Mouse (Mus musculus): ENCODE measurements at regions not wholly inside any gene's neighbourhood (a gene's known extent, or its start where the extent isn't known, plus 50 kb on each side); places are given as distances from the start of the nearest gene placed in this dataset.

DNA sequence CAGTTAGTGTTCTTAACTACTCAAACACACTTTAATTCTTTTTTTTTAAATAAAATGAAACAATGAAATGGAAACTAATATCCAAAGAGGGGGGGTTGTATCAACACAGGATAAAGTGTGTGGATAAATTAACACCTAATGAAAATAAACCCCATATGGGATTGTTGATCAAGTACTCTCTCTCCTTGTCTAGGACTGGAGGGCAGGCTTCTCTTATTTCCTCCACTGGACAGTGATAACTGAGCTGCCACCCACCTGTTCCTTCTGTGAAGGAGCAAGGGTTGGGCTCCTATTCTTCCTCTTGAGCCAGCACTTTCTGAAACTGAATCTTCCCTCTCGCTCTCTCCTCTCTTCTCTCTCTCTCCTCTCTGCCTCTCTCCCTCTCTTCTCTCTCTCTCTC, 716.5 kb downstream of the Epm2a start:
- no peak for DNase-seq (ENCODE audit: extremely low read depth)
- Histone ChIP-seq H3K4me1 (ENCODE audit: control insufficient read depth in 1 of 2, insufficient read depth in 2 of 2) (no peaks in the 10 kb centered on the region), H3K9me3 (replicated peaks; ENCODE audit: low read length) (no peaks in the 10 kb centered on the region), H3K27ac (ENCODE audit: insufficient read depth, low read depth) (no peak overlapping the region), H3K79me2 (replicated peaks; ENCODE audit: control insufficient read depth, extremely low read depth, insufficient read depth, poor library complexity, severe bottlenecking) (no peaks in the 10 kb centered on the region), H3K4me2 (ENCODE audit: insufficient read depth, low read depth, poor library complexity, severe bottlenecking) (no peak overlapping the region), H3K9ac (ENCODE audit: insufficient read depth, low read depth) (no peak overlapping the region), H3K36me3 (replicated peaks in 1 of 2; ENCODE audit: control insufficient read depth in 1 of 2, insufficient read depth in 1 of 2, low read length in 1 of 2) (no peaks in the 10 kb centered on the region), H3K27me3 (replicated peaks) (no peaks in the 10 kb centered on the region), H3K4me3 (replicated peaks in 1 of 3; ENCODE audit: low read depth in 2 of 3, low read length in 2 of 3, poor library complexity in 1 of 3) (no peak overlapping the region)
- in situ Hi-C loops (cut with MboI; ENCODE audit: low pct_ligation_motif_present, low pct_unique_long_range_greater_than_20kb, low sequenced_read_pairs) (no loop called here), dilution Hi-C loops (cut with MboI; ENCODE audit: extremely low pct_ligation_motif_present, extremely low pct_unique_long_range_greater_than_20kb, low sequenced_read_pairs) (no loop called here)
- no peak for TF ChIP-seq EP300 (IDR thresholded peaks at IDR 0.05; ENCODE audit: low read length)
- no peak for TF ChIP-seq ZMIZ1 (IDR thresholded peaks at IDR 0.05; ENCODE audit: low read depth, low read length)
- TF ChIP-seq CHD1 (IDR thresholded peaks at IDR 0.05; ENCODE audit: low read depth, low read length): no peak
- TF ChIP-seq ELF1 (IDR thresholded peaks at IDR 0.05; ENCODE audit: low read depth, low read length): no peak
- no peak for TF ChIP-seq RCOR1 (conservative IDR thresholded peaks at IDR 0.05; ENCODE audit: low read depth, low read length)
- no peak for TF ChIP-seq JUN (IDR thresholded peaks at IDR 0.05; ENCODE audit: insufficient read depth, low read depth, low read length)
- TF ChIP-seq POLR2A (IDR thresholded peaks at IDR 0.05; ENCODE audit: low read depth, low read length): no peak
- no peak for TF ChIP-seq ETS1 (conservative IDR thresholded peaks at IDR 0.05; ENCODE audit: low read depth, low read length)
- no peak for TF ChIP-seq PAX5 (IDR thresholded peaks at IDR 0.05; ENCODE audit: low read length)
- no peak for TF ChIP-seq CHD2 (IDR thresholded peaks at IDR 0.05; ENCODE audit: low read length)
- no peak for TF ChIP-seq TCF12 (IDR thresholded peaks at IDR 0.05; ENCODE audit: low read depth, low read length)
- TF ChIP-seq NELFE (IDR thresholded peaks at IDR 0.05; ENCODE audit: low read depth, low read length): no peak
- no peak for TF ChIP-seq RAD21 (IDR thresholded peaks at IDR 0.05; ENCODE audit: low read depth, low read length)
- no peak for TF ChIP-seq ZNF384 (IDR thresholded peaks at IDR 0.05; ENCODE audit: low read depth, low read length)
- TF ChIP-seq MAZ (IDR thresholded peaks at IDR 0.05; ENCODE audit: low read depth, low read length): no peak
- TF ChIP-seq UBTF (IDR thresholded peaks at IDR 0.05; ENCODE audit: low read depth, low read length): no peak

GRCm38 (mm10) chr10:12061069-12061861, 718.1 kb downstream of the Epm2a start:
- H3K9ac ChIP-seq (ENCODE audit: insufficient read depth, low read depth): no peak overlapping the region
- no peaks in the 10 kb centered on the region for H3K9me3 ChIP-seq (replicated peaks; ENCODE audit: low read length)
- H3K4me2 ChIP-seq (ENCODE audit: insufficient read depth, low read depth, poor library complexity, severe bottlenecking): no peak overlapping the region
- H3K27ac ChIP-seq (ENCODE audit: insufficient read depth, low read depth): no peak overlapping the region
- in situ Hi-C loops (cut with MboI; ENCODE audit: low pct_ligation_motif_present, low pct_unique_long_range_greater_than_20kb, low sequenced_read_pairs) (no loop called here), dilution Hi-C loops (cut with MboI; ENCODE audit: extremely low pct_ligation_motif_present, extremely low pct_unique_long_range_greater_than_20kb, low sequenced_read_pairs) (no loop called here)
- H3K36me3 ChIP-seq (replicated peaks in 1 of 2; ENCODE audit: control insufficient read depth in 1 of 2, insufficient read depth in 1 of 2, low read length in 1 of 2): no peaks in the 10 kb centered on the region
- DNase-seq (ENCODE audit: extremely low read depth): no peak
- no peaks in the 10 kb centered on the region for H3K4me1 ChIP-seq (ENCODE audit: control insufficient read depth in 1 of 2, insufficient read depth in 2 of 2)
- H3K79me2 ChIP-seq (replicated peaks; ENCODE audit: control insufficient read depth, extremely low read depth, insufficient read depth, poor library complexity, severe bottlenecking): no peaks in the 10 kb centered on the region
- no peaks in the 10 kb centered on the region for H3K27me3 ChIP-seq (replicated peaks)
- no peak overlapping the region for H3K4me3 ChIP-seq (replicated peaks in 1 of 3; ENCODE audit: low read depth in 2 of 3, low read length in 2 of 3, poor library complexity in 1 of 3)
- TF ChIP-seq ZKSCAN1 (IDR thresholded peaks at IDR 0.05; ENCODE audit: borderline replicate concordance, low read depth, low read length) (no peak), TBP (conservative IDR thresholded peaks at IDR 0.05; ENCODE audit: low read depth, low read length) (no peak), CTCF (conservative IDR thresholded peaks at IDR 0.05 in 1 of 2, IDR thresholded peaks at IDR 0.05 in 1 of 2; ENCODE audit: low read depth in 2 of 2, low read length in 2 of 2) (no peak), CHD1 (IDR thresholded peaks at IDR 0.05; ENCODE audit: low read depth, low read length) (no peak)

Data from CH12.LX (cell line).